Mouse (Mus musculus) midbrain, embryonic 11.5 days (tissue): ENCODE results near the gene B4galnt3. TPM values are rescaled to one million over a fixed set of nuclear protein-coding genes. Genes with fewer than 3 reads are reported as not detected.

Source experiments
- ATAC-seq: fragments of 200-750 bp; cut with Nextera tagmentation; 2 replicates; pipeline ENCODE4 v1.8.0; 2017; ENCODE audit warnings: moderate TSS enrichment, moderate library complexity; ENCODE audit not compliant: low FRiP score
- DNase-seq: peaks from one replicate; pipeline ENCODE4 v3.0.0; 2015; ENCODE audit warnings: low spot score; ENCODE audit errors: missing footprints
- H3K27ac ChIP-seq: fragments of 300-500 bp; sonication (generic); 2 replicates; pipeline ENCODE4 v1.5.1; 2014; ENCODE audit warnings: low read depth, low read length
- H3K27me3 ChIP-seq: fragments of 300-500 bp; sonication (generic); 2 replicates; pipeline ENCODE4 v1.6.1; 2014; ENCODE audit warnings: mild to moderate bottlenecking, low read length, moderate library complexity, mixed read lengths; ENCODE audit not compliant: control insufficient read depth, insufficient read depth
- H3K36me3 ChIP-seq: fragments of 300-500 bp; sonication (generic); 2 replicates; pipeline ENCODE4 v1.6.1; 2014; ENCODE audit warnings: mild to moderate bottlenecking, low read length, moderate library complexity, mixed read lengths; ENCODE audit not compliant: control insufficient read depth, insufficient read depth
- H3K4me1 ChIP-seq: fragments of 300-500 bp; sonication (generic); 2 replicates; pipeline ENCODE4 v1.6.1; 2014; ENCODE audit warnings: low read length; ENCODE audit not compliant: control insufficient read depth, insufficient read depth
- H3K4me2 ChIP-seq: fragments of 300-500 bp; sonication (generic); 2 replicates; pipeline ENCODE4 v1.6.1; 2014; ENCODE audit warnings: mild to moderate bottlenecking, moderate library complexity
- H3K4me3 ChIP-seq: fragments of 300-500 bp; sonication (generic); 2 replicates; pipeline ENCODE4 v1.5.1; 2014; ENCODE audit warnings: low read depth, low read length
- H3K9ac ChIP-seq: fragments of 300-500 bp; sonication (generic); 2 replicates; pipeline ENCODE4 v1.6.1; 2014; ENCODE audit warnings: low read length
- H3K9me3 ChIP-seq: fragments of 300-500 bp; sonication (generic); 2 replicates; pipeline ENCODE4 v1.6.1; 2016; ENCODE audit warnings: low read length; ENCODE audit not compliant: control insufficient read depth
- WGBS: fragments of 180-500 bp; shearing (Covaris S2); extraction: QIAGEN DNeasy Blood & Tissue Kit; methylation state at CpG from one replicate; pipeline ENCODE4 v1.1.7; 2014; 5-methylcytosine and 5-hydroxymethylcytosine counted together
- polyA plus RNA-seq: library from polyadenylated mRNA; unstranded; fragments of >200 nt; fragmentation: Nextera tagmentation; extraction: Ambion mirVana; gene quantifications from 2 replicates; pipeline ENCODE4 v1.2.1, GENCODE M21; 2014

Gene B4galnt3
- polyA plus RNA-seq, 1 experiment from 2014 or later, result 0.14 TPM

GRCm38 (mm10) chr6:120287279-120287678 lies 7.1 kb downstream of the B4galnt3 start:
- Histone ChIP-seq H3K4me2 (no peak overlapping the region), H3K36me3 (no peaks in the 10 kb centered on the region), H3K4me1 (no peaks in the 10 kb centered on the region), H3K9me3 (no peaks in the 10 kb centered on the region), H3K9ac (no peak overlapping the region), H3K4me3 (no peak overlapping the region), H3K27ac (no peak overlapping the region), H3K27me3 (no peaks in the 10 kb centered on the region)
- WGBS, result 87% methylated on average over 9 of the region's 9 CpGs
- DNase-seq, result no peak
- ATAC-seq, result no peak

GRCm38 (mm10) chr6:120276874-120277449 lies 17.4 kb downstream of the B4galnt3 start:
- H3K36me3 ChIP-seq, result no peaks in the 10 kb centered on the region
- ATAC-seq, result no peak

GRCm38 (mm10) chr6:120275301-120275700 lies 19.1 kb downstream of the B4galnt3 start:
- Histone ChIP-seq H3K9ac (no peak overlapping the region), H3K4me1 (no peaks in the 10 kb centered on the region), H3K4me3 (no peak overlapping the region), H3K27me3 (no peaks in the 10 kb centered on the region), H3K27ac (no peak overlapping the region), H3K9me3 (no peaks in the 10 kb centered on the region), H3K36me3 (no peaks in the 10 kb centered on the region), H3K4me2 (no peak overlapping the region)
- 65% methylated on average over 6 of the region's 6 CpGs for WGBS
- ATAC-seq, result no peak
- no peak for DNase-seq

More at GRCm38 (mm10) chr6:120276874-120277449, 17.4 kb downstream of the B4galnt3 start:
- 85% methylated on average over 7 of the region's 7 CpGs for WGBS
- Histone ChIP-seq H3K27me3 (no peaks in the 10 kb centered on the region), H3K4me2 (no peak overlapping the region), H3K4me3 (no peak overlapping the region), H3K4me1 (no peaks in the 10 kb centered on the region), H3K27ac (no peak overlapping the region), H3K9me3 (no peaks in the 10 kb centered on the region), H3K9ac (no peak overlapping the region)
- no peak for DNase-seq

- Histone ChIP-seq H3K4me3 (no peak overlapping the region), H3K4me1 (no peaks in the 10 kb centered on the region), H3K9ac (no peak overlapping the region), H3K36me3 (no peaks in the 10 kb centered on the region), H3K9me3 (no peaks in the 10 kb centered on the region), H3K27ac (no peak overlapping the region), H3K27me3 (no peaks in the 10 kb centered on the region), H3K4me2 (no peak overlapping the region)
- no peak for ATAC-seq
- WGBS, result 70% methylated on average over 4 of the region's 4 CpGs
- no peak for DNase-seq
Measured at GRCm38 (mm10) chr6:120274887-120275286, 19.5 kb downstream of the B4galnt3 start.

GRCm38 (mm10) chr6:120274181-120274580 lies 20.2 kb downstream of the B4galnt3 start:
- no peak for ATAC-seq
- H3K4me2 ChIP-seq, result no peak overlapping the region
- DNase-seq, result no peak
- H3K27ac ChIP-seq, result no peak overlapping the region
- H3K36me3 ChIP-seq, result no peaks in the 10 kb centered on the region
- no peak overlapping the region for H3K4me3 ChIP-seq
- WGBS, result 83% methylated on average over 8 of the region's 8 CpGs
- H3K9ac ChIP-seq, result no peak overlapping the region
- H3K27me3 ChIP-seq, result no peaks in the 10 kb centered on the region
- no peaks in the 10 kb centered on the region for H3K9me3 ChIP-seq
- H3K4me1 ChIP-seq, result no peaks in the 10 kb centered on the region

DNA sequence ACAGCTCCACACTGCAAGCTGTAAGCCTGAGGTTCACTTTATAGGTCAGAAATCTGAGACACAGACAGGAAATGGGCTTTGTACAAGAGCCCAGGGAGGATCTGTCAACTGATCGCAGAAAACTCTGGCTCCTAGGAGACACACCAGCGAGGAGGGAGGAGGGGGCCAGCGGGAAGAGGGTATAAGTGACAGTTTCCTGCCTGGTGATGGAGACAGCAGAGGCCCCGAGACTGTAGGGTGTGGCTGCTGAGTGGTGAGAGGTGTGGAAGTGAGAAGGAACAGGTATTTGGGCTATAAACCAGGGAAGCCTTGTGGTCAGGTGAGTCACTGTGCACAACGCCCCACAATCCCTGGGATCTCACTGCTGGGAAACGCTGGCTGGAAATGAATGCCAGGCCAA lies 30.2 kb downstream of the B4galnt3 start:
- DNase-seq (no peak), ATAC-seq (no peak)
- Histone ChIP-seq H3K9me3 (no peaks in the 10 kb centered on the region), H3K36me3 (no peaks in the 10 kb centered on the region), H3K4me3 (no peak overlapping the region), H3K9ac (no peak overlapping the region), H3K27ac (no peak overlapping the region), H3K27me3 (no peaks in the 10 kb centered on the region), H3K4me1 (no peaks in the 10 kb centered on the region), H3K4me2 (no peak overlapping the region)
- 79% methylated on average over 6 of the region's 6 CpGs for WGBS

- no peak overlapping the region for H3K9ac ChIP-seq
- no peak overlapping the region for H3K4me2 ChIP-seq
- no peaks in the 10 kb centered on the region for H3K9me3 ChIP-seq
- H3K27ac ChIP-seq, result no peak overlapping the region
- no peaks in the 10 kb centered on the region for H3K27me3 ChIP-seq
- WGBS, result 88% methylated on average over 7 of the region's 7 CpGs
- DNase-seq (no peak), ATAC-seq (no peak)
- H3K4me3 ChIP-seq, result no peak overlapping the region
- no peaks in the 10 kb centered on the region for H3K4me1 ChIP-seq
- no peaks in the 10 kb centered on the region for H3K36me3 ChIP-seq
Measured at GRCm38 (mm10) chr6:120263608-120264007, 30.8 kb downstream of the B4galnt3 start.

- no peak overlapping the region for H3K4me3 ChIP-seq
- no peak for ATAC-seq
Measured at GRCm38 (mm10) chr6:120262886-120263531, 31.4 kb downstream of the B4galnt3 start.

GRCm38 (mm10) chr6:120259481-120259880 lies 34.9 kb downstream of the B4galnt3 start:
- ATAC-seq (no peak), DNase-seq (peak; percentile 84)
- Histone ChIP-seq H3K4me3 (no peak overlapping the region), H3K27me3 (no peaks in the 10 kb centered on the region), H3K36me3 (no peaks in the 10 kb centered on the region), H3K4me1 (no peaks in the 10 kb centered on the region), H3K4me2 (no peak overlapping the region), H3K9ac (no peak overlapping the region), H3K9me3 (no peaks in the 10 kb centered on the region), H3K27ac (no peak overlapping the region)
- 34% methylated on average over 9 of the region's 9 CpGs for WGBS

More at GRCm38 (mm10) chr6:120262886-120263531, 31.4 kb downstream of the B4galnt3 start:
- H3K27ac ChIP-seq, result no peak overlapping the region
- H3K4me2 ChIP-seq, result no peak overlapping the region
- DNase-seq, result no peak
- H3K9ac ChIP-seq, result no peak overlapping the region
- H3K9me3 ChIP-seq, result no peaks in the 10 kb centered on the region
- WGBS, result 60% methylated on average over 12 of the region's 12 CpGs
- no peaks in the 10 kb centered on the region for H3K4me1 ChIP-seq
- no peaks in the 10 kb centered on the region for H3K36me3 ChIP-seq
- H3K27me3 ChIP-seq, result no peaks in the 10 kb centered on the region
